Mouse (Mus musculus): ENCODE results near the gene Nudcd3. TPM values are rescaled to one million over a fixed set of nuclear protein-coding genes. Genes with fewer than 3 reads are reported as not detected.

Gene Nudcd3
- total RNA-seq, 1 experiment from 2014 or later = 63.1 TPM

GRCm38 (mm10) chr11:6063065-6063464, 137.2 kb downstream of the Nudcd3 start:
- no peak for DNase-seq

GRCm38 (mm10) chr11:6062329-6062728, 137.9 kb downstream of the Nudcd3 start:
- DNase-seq = no peak

- no peak for DNase-seq
Measured at GRCm38 (mm10) chr11:6061891-6062290, 138.3 kb downstream of the Nudcd3 start.

- DNase-seq = no peak
Measured at GRCm38 (mm10) chr11:6059162-6059561, 141.1 kb downstream of the Nudcd3 start.

Other genes starting within 250 kb of the Nudcd3 start
- gene Ykt6, start 244.7 kb downstream of the Nudcd3 start, total RNA-seq (2021) = 75.5 and 86.3 TPM in 2 replicates
- 10.0 and 13.6 TPM in 2 replicates for gene Camk2b, start 134.1 kb downstream of the Nudcd3 start, total RNA-seq (2021)
- gene A730071L15Rik, start 386 bp downstream of the Nudcd3 start, total RNA-seq (2021) = 0.39 TPM in 1 of 2 replicates, not detected in the other
- gene Npc1l1, start 29.7 kb upstream of the Nudcd3 start, total RNA-seq (2021) = not detected in 2 replicates
- 52.5 and 57.3 TPM in 2 replicates for gene Ddx56, start 67.4 kb upstream of the Nudcd3 start, total RNA-seq (2021)
- 93.1 and 105 TPM in 2 replicates for gene Tmed4, start 74.5 kb upstream of the Nudcd3 start, total RNA-seq (2021)
- gene Ogdh, start 91.2 kb upstream of the Nudcd3 start, total RNA-seq (2021) = 547 and 550 TPM in 2 replicates
- gene Zmiz2, start 188.7 kb upstream of the Nudcd3 start, total RNA-seq (2021) = 61.5 and 63.4 TPM in 2 replicates
- 1,910 and 1,993 TPM in 2 replicates for gene Ppia, start 215.0 kb upstream of the Nudcd3 start, total RNA-seq (2021)
- gene H2afv, start 244.0 kb upstream of the Nudcd3 start, total RNA-seq (2021) = 75.0 and 84.5 TPM in 2 replicates